Mouse (Mus musculus): Measurements from ENCODE around the gene Fnbp1l.
A peak's percentile ranks its signal among the peaks of the same experiment; 100 is the strongest.

Fnbp1l gene

DNA sequence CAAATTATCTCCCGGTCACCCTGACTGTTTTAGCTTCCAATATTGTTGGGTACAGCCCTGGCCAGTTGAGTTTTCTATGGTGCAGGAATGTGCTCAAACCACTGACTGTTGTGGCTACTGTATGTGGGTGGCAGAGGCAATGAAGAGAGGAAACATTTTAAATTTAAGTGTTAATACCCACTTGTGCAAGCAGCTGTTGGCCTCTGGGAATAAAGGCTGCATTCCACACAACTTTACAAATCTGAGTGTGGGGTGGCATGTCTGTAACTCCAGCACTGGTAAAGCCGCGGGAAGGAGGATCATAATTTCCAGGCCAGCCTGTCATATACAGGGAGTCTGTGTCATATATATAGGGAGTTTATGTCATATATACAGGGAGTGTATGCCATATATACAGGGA lies 99.2 kb downstream of the Fnbp1l start:
- DNase-seq = no peak

DNA sequence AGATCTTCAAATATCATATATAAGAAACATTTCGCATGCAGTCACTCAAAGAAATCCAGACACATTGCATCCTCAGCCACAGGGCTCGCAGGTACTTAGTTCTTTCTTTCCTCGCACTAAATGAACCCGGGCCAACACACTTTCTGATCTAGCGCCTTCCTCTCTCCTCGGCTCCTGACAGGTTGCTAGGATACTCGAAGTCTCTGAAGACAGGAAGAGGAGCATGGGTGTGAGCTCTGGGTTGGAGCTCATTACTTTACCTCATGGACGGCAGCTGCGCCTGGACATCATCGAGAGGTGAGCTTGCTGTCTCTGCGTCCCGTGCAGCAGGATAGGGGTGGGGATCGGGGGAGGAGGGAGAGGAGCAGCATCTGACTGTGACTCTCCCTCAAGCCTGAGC lies 100.4 kb downstream of the Fnbp1l start:
- no peak for DNase-seq

DNA sequence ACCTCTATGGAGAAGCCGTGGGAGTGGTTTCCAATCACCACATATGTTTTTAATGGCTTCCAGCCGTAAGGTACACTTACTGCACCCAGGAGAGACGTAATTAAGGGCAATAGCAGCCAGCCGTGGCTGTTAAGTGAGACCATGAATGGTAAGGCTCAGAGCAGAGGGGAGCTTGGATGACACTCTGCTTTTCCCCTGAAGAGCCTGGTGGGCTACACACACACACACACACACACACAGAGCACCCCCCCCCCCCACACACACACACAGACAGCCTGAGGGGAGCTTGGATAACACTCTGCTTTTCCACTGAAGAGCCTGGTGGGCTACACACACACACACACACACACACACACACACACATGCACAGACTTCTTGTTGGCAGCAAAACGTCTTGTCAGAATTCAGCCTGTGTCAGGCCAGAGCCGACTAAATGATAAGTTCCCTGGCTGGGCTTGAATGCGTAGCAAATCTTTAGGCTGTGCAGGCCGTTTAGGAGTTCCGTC lies 101.2 kb downstream of the Fnbp1l start:
- no peak for DNase-seq

DNA sequence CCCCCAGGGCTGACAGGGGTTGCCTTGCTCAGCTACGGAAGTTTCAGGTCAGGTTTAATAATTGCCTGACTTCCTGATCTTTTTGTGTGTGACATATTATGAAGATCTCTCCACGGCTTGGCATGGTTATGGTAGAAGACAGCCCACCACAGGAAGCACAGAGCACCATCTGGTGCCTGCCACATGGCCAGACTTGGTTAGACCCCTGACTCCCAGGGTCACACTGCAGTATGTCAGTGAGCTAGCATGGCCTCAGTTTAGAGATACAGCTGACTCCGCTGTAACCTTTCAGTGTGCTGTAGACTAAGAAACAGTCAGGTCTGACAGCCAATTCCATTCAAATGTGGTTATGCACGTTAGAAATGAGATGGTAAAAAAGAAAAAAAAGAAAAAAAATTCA lies 101.8 kb downstream of the Fnbp1l start:
- DNase-seq = no peak

DNA sequence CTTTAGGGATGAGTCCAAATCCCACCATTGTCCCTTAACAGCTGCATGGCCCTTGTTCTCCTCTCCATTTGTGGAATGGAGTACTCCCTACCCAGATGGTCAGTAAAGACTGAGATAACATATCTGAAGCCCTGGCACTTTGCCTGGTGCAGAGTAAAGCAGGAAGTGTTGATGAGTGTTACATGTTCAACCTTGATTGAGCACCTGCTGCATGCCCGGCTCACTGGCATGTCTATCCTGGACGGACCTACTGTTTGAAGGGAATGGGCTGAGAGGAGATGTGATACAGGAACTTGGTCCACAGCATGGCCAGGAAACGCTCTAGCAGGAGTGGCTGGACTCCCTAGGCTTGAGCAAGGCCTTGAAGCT lies 103.2 kb downstream of the Fnbp1l start:
- no peak for DNase-seq

DNA sequence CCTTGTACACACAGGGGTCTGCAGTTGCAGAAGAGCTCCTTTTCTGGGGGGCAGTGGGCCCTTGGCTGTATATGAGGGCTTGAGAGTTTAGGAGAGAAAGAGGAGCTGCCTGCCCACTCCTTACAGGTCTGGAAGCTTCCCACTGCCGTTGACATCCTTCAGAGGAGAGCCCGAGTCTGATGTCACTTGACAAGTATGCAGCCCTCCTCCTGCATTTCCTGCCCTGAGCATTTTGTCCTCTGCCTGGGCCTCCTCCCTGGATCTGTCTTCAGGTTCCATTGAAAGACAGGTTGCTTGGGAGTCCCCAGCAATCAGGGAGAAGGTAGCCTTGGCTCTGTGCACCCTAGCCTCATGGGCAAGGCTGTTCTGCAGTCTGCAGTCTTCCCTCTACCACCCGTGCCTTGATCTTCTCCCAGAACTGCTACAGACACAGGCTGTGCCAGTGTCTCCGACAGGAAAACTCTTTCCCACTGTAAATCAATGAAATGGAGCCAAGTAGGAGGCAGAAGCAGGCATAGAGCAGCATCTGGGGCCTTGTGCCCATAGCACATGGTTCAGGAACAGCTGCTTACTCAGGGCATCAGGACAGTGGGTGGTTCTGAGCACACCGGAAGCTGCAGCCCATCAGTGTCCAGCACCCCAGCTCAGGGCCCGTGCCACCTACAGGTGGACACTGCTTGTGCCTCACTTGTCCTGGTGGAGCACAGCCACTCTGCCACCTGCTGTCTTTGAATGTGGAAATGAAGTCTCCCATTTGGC lies 103.8 kb downstream of the Fnbp1l start:
- no peak for DNase-seq

DNA sequence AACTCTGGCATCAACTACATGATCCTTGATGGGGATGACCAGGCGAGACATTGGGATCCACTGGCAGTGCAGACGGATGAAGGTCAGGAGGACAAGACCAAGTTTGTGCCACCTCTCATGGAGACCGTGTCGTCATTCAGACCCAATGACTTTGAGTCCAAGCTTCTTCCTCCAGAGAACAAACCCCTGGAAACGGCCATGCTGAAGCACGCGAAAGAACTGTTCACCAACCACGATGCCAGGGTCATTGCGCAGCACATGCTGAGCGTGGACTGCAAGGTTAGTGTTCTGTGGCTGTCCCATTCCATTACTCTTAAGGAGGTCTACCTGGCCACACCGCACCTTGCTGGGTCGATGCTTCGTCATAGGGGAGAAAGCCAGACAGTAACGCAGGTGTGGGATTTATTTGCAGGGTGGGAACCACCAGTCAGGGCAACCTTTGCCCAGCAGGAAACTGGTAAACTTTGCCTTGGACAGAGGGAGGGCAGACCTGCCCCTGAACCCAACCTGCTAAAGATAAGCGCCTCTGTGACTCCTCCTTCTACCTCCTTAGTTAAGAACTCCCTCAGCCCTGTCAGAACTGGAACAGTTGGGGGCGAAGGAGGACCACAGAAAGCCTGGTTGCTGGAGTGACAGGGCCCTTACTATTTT lies 106.7 kb downstream of the Fnbp1l start:
- DNase-seq = peak in 1 of 2 experiments; percentile 22

DNA sequence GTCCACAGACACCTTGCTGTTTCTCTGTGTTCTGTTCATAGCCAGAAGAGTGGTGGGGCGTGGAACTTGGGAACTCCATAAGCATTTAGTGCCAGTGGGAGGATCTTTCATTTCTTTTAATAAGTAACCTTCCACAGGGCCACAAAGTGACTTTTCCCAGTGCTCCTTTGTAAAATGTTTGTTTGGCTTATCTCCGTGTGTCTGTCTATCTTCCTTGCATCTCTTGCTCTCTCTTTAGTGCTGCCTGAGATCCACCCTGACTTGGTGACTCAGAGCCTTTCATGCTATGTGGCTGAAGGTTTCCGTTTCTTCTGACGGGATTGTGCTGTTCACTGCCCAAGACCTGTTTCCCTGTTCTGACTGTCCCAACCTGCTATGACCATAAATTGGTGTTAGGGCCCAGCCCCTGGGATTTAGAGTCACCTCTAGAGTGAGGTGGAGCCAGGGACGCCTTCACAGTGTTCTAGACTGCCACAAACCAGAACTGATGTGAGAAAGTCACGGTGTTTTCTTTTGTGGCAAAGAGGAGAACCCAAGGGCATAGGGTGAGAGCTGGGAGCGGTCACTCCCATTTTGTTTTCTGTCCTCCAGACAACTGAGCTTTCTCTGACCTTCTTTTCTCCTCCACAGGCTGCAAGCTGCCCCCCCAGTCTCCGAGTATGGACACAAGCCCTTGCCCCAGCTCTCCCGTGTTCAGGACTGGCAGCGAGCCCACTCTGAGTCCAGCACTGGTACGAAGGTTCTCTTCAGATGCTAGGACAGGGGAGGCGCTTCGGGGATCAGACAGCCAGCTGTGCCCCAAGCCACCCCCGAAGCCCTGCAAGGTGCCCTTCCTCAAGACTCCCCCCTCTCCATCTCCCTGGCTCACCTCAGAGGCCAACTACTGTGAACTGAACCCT lies 107.5 kb downstream of the Fnbp1l start:
- DNase-seq = peak in 1 of 2 experiments; percentile 66

DNA sequence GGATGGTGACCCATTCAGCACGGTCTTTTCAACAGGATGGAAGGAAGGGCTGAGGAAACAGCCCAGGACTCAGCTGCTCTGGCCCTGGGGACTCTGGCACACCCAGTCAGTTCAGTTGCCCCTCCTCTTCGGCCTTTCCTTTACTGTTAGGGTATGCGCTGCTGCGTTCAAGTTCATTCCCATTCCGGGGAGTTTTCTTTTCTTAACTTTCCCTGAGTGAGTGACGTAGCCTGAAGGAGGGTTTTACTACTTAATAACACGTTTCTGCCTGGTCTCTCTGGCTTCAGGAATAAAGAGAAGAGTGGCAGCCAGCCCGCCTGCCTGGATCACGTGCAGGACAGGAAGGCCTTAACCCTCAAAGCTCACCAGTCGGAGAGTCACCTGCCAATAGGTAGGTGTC lies 108.6 kb downstream of the Fnbp1l start:
- peak in 1 of 2 experiments; percentile 40 for DNase-seq

DNA sequence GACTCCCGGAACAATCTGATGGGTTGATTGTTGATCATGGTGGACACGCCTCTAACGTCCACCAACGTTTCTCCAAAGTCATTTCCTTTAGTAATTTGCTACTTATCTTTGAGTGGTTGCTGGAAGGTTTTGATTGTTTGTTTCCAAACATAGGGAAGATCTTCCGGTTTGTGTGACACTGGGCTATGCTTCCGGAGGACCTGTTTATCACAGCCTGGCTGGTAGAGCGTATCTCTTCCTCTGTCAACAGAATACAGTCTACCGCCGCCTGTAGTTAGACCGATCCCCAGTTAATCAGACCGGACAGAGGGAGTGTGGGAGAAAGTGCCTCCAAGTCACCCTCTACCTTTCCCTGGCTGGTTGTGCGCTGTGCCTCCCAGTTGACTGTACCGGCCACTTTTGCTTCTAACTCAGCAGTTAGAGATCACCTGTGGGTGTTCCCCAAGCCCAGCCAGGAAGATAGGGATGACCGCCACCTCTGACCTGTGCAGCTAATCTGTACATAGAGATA lies 109.2 kb downstream of the Fnbp1l start:
- peak in 1 of 2 experiments; percentile 50 for DNase-seq

DNA sequence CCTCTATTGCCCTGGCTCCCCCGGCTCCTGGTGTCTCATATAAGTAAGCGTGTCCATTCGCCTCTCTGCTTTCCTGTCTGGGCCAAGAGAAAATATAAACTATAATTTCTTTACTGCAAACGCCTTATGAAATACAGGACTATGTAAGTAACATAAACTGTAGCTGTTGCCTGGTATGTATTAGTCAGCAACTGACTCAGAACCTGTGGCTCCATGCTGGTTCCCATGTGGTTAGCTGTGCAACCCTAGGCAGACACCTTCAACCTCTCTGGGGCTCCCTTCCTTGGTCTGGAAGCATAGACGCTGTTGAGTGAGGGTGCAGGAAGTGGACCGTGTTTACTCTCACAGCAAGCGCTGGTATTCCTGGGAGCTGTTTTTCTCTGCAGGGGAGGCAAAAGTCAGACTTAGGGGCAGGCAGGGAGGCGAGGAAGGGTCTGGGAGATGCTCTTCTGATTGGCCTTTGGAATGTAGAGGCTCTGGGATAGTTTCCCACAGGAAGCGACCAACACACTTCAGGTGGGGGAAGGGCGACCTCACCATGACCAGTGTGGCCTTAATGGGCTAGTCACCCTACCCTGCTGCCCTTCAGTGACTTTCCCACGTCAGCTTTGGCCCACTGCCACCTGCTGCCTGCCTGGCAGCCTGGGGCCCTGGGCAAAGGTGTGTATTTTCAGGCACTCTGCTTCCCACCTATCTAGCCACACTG lies 109.8 kb downstream of the Fnbp1l start:
- peak; percentile 90 to 93 for DNase-seq

DNA sequence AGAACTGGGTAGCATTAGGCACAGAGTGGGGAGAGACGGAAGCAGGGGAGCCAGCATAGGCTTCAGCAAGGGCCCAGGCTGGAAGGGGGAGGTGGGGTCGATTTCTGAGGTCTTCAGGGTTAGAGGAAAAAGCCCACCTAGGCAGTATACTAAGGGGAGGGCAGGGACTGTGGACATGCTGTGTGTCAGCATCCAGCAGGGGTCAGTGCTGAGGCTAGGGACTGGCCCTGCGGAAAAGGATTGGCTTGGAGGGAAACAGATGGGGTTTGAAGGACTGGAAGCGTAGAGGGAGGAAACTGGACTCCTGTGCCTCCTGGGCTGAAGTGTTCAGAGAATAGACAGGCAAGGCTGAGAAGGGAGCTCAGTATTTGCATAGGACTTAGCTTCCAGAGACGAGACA lies 110.4 kb downstream of the Fnbp1l start:
- peak; percentile 87 to 88 for DNase-seq

DNA sequence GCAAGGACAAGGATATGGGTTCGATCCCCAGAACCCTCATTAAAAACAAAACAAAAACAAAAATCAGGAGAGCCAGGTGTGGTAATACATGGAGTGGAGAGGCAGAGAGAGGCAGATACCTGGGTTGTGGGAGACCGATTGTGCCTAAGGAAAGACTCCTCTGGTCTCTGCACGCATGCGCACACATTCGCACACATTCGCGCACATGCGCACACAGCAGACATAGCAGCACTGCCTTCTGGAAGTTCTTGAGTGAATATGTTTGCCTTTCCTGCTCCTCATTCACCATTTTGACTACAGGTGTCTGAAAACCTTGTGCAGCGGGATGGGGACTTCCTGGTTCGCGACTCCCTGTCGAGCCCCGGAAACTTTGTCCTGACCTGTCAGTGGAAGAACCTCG lies 111.7 kb downstream of the Fnbp1l start:
- DNase-seq = no peak

DNA sequence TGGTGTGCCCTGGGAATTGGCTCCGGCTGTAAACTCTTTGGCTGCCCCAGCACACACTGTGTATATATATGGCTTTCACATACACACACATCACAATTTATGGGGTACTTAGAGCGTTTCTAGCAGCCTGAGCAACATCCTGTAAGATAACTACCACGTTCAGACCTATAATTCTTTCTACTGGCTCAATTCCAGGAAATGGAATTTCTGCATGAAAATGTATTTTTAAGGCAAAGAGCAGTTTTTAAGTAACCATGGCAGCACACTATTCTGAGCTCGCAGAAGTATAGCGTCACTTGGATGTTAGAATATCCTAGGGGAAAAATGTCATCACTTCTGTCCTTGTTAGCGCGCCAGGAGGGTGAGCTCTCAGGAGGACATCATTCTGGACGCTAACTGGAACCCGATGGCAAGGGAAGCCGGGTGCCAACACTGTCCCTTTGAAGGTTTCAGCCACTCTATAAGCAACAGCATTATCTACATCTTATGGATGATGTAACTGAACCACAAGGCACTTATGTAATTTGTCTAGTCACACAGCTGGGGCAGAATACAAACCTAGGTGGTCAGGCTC lies 113.1 kb downstream of the Fnbp1l start:
- DNase-seq = no peak

DNA sequence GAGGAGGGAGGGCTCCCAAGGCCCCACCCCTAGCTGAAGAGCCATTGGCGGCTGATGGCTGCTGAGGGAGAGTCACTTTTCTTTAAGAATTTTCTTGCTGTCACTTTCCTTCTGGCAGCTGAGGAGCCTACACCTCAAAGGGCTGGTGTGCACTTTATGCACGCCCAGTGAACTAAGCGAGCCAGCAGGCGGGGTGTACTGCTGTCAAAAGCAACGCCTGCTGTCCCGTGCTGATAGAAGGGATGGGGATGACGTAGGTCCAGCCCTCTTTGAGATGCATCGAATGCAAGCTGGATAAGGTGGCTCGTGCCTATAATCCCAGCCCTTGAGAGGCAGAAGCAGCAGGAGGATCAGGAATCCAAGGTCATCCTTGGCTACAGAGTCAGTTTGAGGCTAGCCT lies 118.6 kb downstream of the Fnbp1l start:
- no peak for DNase-seq

DNA sequence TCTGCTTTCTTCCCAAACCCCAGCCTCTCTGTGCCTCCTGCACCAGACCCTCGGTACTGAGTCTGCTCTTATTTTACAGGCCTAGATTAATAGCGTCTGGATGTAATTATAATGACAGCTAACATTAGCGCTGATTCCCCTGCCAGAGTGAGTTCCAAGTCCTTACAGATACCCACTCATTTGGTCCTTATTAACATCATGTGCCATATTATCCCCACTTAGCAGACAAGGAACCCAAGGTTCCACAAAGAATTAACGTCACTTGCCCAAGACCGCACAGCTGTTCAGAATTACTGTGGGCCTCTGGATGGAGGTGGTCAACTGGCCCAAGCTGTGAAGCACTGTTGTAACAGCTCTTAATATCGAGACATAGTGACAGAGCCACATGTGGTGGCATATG lies 119.9 kb downstream of the Fnbp1l start:
- no peak for DNase-seq

DNA sequence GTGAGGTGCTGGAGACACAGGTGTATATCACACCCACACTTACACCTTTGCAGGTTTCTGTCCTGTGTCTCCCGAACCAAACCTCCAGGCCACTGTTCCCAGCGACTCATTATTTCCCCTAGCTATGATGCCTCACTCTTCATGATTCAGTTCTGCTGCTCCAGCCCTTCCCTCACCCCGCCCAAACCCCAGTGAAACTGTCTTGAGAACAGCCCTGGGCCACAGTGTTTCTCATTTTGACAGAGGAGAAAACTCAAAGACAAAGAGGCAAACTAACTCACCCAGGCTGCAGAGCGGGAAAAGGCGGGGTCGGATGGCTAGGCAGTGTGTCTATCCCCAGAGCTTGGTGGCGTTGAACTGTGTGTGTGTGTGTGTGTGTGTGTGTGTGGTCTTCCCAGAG lies 121.0 kb downstream of the Fnbp1l start:
- DNase-seq = no peak

DNA sequence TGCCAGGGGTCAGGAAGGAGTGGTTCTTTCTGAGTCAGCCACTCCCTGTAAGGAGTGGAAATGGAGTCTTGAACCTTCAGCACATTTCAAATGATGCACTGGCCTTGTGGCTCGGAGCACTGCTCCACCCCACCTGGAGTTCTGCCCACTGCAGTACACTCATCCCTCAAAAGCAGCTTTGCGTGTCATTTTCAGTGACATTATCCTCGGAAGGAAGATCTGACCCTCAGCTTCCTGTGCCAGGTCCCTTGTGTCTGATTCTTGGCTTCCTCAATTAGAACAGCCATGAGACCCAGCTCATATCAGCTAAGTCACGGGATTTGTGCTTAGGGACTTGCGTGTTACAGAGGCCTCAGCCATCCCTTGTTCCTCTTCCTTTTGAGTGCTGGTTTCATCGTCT lies 121.6 kb downstream of the Fnbp1l start:
- DNase-seq = no peak

DNA sequence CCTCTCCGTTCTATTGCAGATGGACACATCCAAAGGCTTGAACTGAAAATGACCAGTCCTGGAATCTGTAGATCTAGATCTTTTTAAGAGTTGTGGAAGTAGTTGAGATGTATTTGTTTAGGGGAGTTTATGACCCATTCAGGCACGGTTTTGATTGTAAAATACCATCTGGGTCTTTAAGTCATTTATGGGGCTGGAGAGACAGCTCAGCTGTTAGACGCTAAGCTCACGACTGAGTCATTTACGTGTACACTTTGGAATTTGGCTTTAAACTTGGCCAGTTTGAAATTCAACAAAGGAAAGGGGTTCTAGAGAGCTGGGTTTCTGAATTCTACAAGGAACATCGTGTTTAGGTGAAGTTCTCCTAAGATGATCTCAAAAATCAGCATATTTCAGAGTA lies 124.8 kb downstream of the Fnbp1l start:
- no peak for DNase-seq

DNA sequence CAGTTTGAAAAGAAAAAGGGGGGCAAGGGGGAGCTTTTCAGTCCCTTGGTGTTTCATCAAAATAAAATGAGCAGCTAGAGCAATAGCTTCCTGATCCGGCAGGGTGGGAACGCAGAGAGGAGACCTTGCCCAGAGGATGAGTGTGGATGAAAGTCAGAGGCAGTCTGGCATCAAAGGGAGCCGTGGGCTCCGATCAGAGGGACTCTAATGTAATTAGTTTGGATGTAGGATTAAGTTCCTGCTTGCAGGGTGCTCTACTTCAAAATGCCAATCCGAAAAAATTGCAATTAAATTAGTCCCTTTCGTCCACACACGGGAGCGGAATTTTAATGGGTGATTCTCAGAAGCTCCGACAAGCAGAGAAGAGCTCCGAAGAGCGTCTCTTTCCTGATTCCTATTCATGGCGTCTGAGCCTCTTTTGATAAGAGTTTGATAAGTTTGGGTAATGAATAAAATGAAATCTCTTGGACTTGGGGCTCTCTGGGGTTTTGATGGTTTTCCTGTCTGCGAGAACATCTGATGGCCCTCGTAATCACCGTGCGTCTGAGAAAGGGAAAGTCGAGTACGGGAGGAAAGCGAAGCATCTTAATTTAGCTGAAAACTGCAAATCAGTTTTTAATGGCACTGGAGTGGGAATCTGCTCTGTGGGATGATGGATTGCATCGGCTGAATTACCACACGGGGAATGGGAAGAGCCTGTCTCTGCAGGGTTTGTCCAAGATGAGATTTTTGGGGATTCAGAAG lies 126.5 kb downstream of the Fnbp1l start:
- DNase-seq = no peak

DNA sequence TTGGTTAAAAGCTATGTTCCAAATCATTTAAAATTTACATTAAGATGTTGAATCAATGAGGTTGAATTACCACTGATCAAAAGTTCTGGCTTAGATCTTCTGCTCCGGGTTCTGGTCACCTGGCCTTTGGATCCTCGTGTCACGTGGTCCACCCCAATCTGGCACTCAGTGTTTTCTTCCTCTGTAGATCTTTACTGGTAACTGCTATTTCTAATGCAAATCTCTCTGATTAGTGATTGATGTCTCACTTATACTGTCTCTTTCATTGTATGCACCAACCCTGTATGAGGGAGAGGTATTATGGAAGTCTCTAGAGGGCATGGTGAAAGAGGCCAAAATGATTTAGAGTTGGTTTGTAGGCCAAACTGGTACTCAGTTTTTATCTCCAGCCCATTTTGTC lies 127.5 kb downstream of the Fnbp1l start:
- DNase-seq = no peak

Data from kidney, postnatal 4 days (tissue).